23 mouse cellular contexts compared by ENCODE assay signal in genomic region chr7:113505047-113505446, GRCm38 (mm10). TPM values are rescaled to one million over a fixed set of nuclear protein-coding genes. Genes with fewer than 3 reads are reported as not detected.
DNase-seq lines count a peak whose midpoint lies in the region; ATAC-seq and TF ChIP-seq lines count a peak whose summit lies in the region.
"Had no signal": no experiment of that assay in that cellular context is flagged by ENCODE, and none has a peak within 500 bp of the region (broad histone marks: within the 10 kb centered on the region; RNA-seq: fewer than 3 reads in every experiment).

No protein-coding gene starts in this region.

- H3K4me3 ChIP-seq in CH12.LX (replicated peaks in 1 of 3; ENCODE audit: low read depth in 2 of 3, low read length in 2 of 3, poor library complexity in 1 of 3), result no peak overlapping the region
- no peak overlapping the region for H3K4me3 ChIP-seq in forebrain, embryonic 11.5 days (ENCODE audit: low read depth, low read length)
- H3K4me3 ChIP-seq: embryonic facial prominence, embryonic 15.5 days; erythroblast, embryonic 14.5 days; forebrain, embryonic 10.5 days; forebrain, embryonic 15.5 days; heart, embryonic 10.5 days; hindbrain, embryonic 12.5 days had no signal

- TF ChIP-seq EP300 in CH12.LX (IDR thresholded peaks at IDR 0.05; ENCODE audit: low read length), result peak; percentile 93

- in situ Hi-C loops in CH12.LX (cut with MboI; ENCODE audit: low pct_ligation_motif_present, low pct_unique_long_range_greater_than_20kb, low sequenced_read_pairs), result no loop called here

- peak overlapping the region; percentile 42 for H3K9ac ChIP-seq in CH12.LX (ENCODE audit: insufficient read depth, low read depth)
- no peak overlapping the region for H3K9ac ChIP-seq in forebrain, embryonic 11.5 days (ENCODE audit: low read length)
- H3K9ac ChIP-seq: embryonic facial prominence, embryonic 15.5 days; forebrain, embryonic 15.5 days; hindbrain, embryonic 12.5 days had no signal

- TF ChIP-seq RAD21 in CH12.LX (IDR thresholded peaks at IDR 0.05; ENCODE audit: low read depth, low read length), result no peak; the same call in none of the 2 replicates

- no peak for TF ChIP-seq CTCF in CH12.LX (conservative IDR thresholded peaks at IDR 0.05 in 1 of 2, IDR thresholded peaks at IDR 0.05 in 1 of 2; ENCODE audit: low read depth in 2 of 2, low read length in 2 of 2)

- peak overlapping the region; percentile 72 for H3K4me2 ChIP-seq in CH12.LX (ENCODE audit: insufficient read depth, low read depth, poor library complexity, severe bottlenecking)
- no peak overlapping the region for H3K4me2 ChIP-seq in forebrain, embryonic 11.5 days (ENCODE audit: low read depth, low read length, severe bottlenecking)
- H3K4me2 ChIP-seq: embryonic facial prominence, embryonic 15.5 days; forebrain, embryonic 15.5 days; hindbrain, embryonic 12.5 days had no signal

- H3K27me3 ChIP-seq in CH12.LX (replicated peaks), result no peaks in the 10 kb centered on the region
- H3K27me3 ChIP-seq in splenic B cell, adult 2 months (ENCODE audit: control insufficient read depth, insufficient read depth, low read length, poor library complexity, severe bottlenecking), result no peaks in the 10 kb centered on the region
- H3K27me3 ChIP-seq in forebrain, embryonic 11.5 days (ENCODE audit: control insufficient read depth, insufficient read depth, low read length), result no peaks in the 10 kb centered on the region
- H3K27me3 ChIP-seq: embryonic facial prominence, embryonic 15.5 days; forebrain, embryonic 15.5 days; hindbrain, embryonic 12.5 days had no signal

- dilution Hi-C loops in CH12.LX (cut with MboI; ENCODE audit: extremely low pct_ligation_motif_present, extremely low pct_unique_long_range_greater_than_20kb, low sequenced_read_pairs), result no loop called here

- H3K4me1 ChIP-seq in CH12.LX (ENCODE audit: control insufficient read depth in 1 of 2, insufficient read depth in 2 of 2), result peaks cover 18 to 70% of the 10 kb centered on the region in 2 experiments
- H3K4me1 ChIP-seq in forebrain, embryonic 11.5 days (replicated peaks; ENCODE audit: control insufficient read depth, insufficient read depth, low read length), result no peaks in the 10 kb centered on the region
- H3K4me1 ChIP-seq: forebrain, embryonic 15.5 days; hindbrain, embryonic 12.5 days had no signal

- peak; percentile 84 for ATAC-seq in megakaryocyte, adult 5-6 weeks (ENCODE audit: poor library complexity, severe bottlenecking)
- no peak for ATAC-seq in forebrain, embryonic 11.5 days (replicated peaks; ENCODE audit: low FRiP score)
- ATAC-seq: CD4-positive, CD25-positive, alpha-beta regulatory T cell, adult 4 months; forebrain, embryonic 15.5 days; hindbrain, embryonic 16.5 days had no signal

- H3K9me3 ChIP-seq in CH12.LX (replicated peaks; ENCODE audit: low read length), result no peaks in the 10 kb centered on the region
- H3K9me3 ChIP-seq in forebrain, embryonic 11.5 days (ENCODE audit: control insufficient read depth, low read length), result no peaks in the 10 kb centered on the region
- H3K9me3 ChIP-seq: embryonic facial prominence, embryonic 15.5 days; forebrain, embryonic 10.5 days; forebrain, embryonic 15.5 days; heart, embryonic 10.5 days; hindbrain, embryonic 12.5 days had no signal

- H3K27ac ChIP-seq in CH12.LX (ENCODE audit: insufficient read depth, low read depth), result peak overlapping the region; percentile 97
- no peak overlapping the region for H3K27ac ChIP-seq in forebrain, embryonic 11.5 days (ENCODE audit: low read depth, low read length)
- H3K27ac ChIP-seq: embryonic facial prominence, embryonic 15.5 days; forebrain, embryonic 10.5 days; forebrain, embryonic 15.5 days; heart, embryonic 10.5 days; hindbrain, embryonic 12.5 days had no signal

- no peaks in the 10 kb centered on the region for H3K79me2 ChIP-seq in CH12.LX (replicated peaks; ENCODE audit: control insufficient read depth, extremely low read depth, insufficient read depth, poor library complexity, severe bottlenecking)

- WGBS in forebrain, embryonic 11.5 days, result 79% methylated on average over 5 of the region's 5 CpGs

- TF ChIP-seq POLR2A in CH12.LX (IDR thresholded peaks at IDR 0.05; ENCODE audit: low read depth, low read length), result peak; percentile 68

- peak; percentile 72 for DNase-seq in A20 (ENCODE audit: low read depth, low spot score)
- DNase-seq in CH12.LX (ENCODE audit: extremely low read depth), result peak; percentile 81
- DNase-seq in splenic B cell, adult 2 months (ENCODE audit: low read depth, low spot score), result peak; percentile 69
- DNase-seq in forebrain, embryonic 11.5 days (ENCODE audit: low spot score), result no peak
- DNase-seq in ovary, postnatal 14 days (ENCODE audit: low spot score), result no peak
- no peak for DNase-seq in ovary, adult 18-20 months (ENCODE audit: low spot score)
- DNase-seq: adrenal gland, postnatal 10 days; cerebellum, adult 2 months; cerebellum, postnatal 10 days; embryo, embryonic 11 days; gastrocnemius, postnatal 36 days; heart, adult 18-20 months; heart, postnatal 10 days; heart, postnatal 4 days had no signal

- H3K36me3 ChIP-seq in CH12.LX (replicated peaks in 1 of 2; ENCODE audit: control insufficient read depth in 1 of 2, insufficient read depth in 1 of 2, low read length in 1 of 2), result no peaks in the 10 kb centered on the region
- H3K36me3 ChIP-seq in splenic B cell, adult 2 months (ENCODE audit: control insufficient read depth, insufficient read depth, low read length, poor library complexity, severe bottlenecking), result no peaks in the 10 kb centered on the region
- H3K36me3 ChIP-seq in forebrain, embryonic 11.5 days (ENCODE audit: control insufficient read depth, insufficient read depth, low read length), result no peaks in the 10 kb centered on the region
- H3K36me3 ChIP-seq: embryonic facial prominence, embryonic 15.5 days; forebrain, embryonic 10.5 days; forebrain, embryonic 15.5 days; heart, embryonic 10.5 days; hindbrain, embryonic 12.5 days had no signal

TF ChIP-seq in CH12.LX, 34 proteins besides CTCF, POLR2A, EP300 and RAD21 (continues in another document):
- TF ChIP-seq MAX (IDR thresholded peaks at IDR 0.05; ENCODE audit: low read length) (peak; percentile 58; the same call in 1 of the 2 replicates), IRF4 (IDR thresholded peaks at IDR 0.05; ENCODE audit: low read depth, low read length) (peak; percentile 96), ELF1 (IDR thresholded peaks at IDR 0.05; ENCODE audit: low read depth, low read length) (peak; percentile 75), GABPA (IDR thresholded peaks at IDR 0.05; ENCODE audit: insufficient replicate concordance, low read depth, low read length) (no peak), NELFE (IDR thresholded peaks at IDR 0.05; ENCODE audit: low read depth, low read length) (peak; percentile 40; the same call in 1 of the 2 replicates), HCFC1 (IDR thresholded peaks at IDR 0.05; ENCODE audit: low read depth, low read length) (peak; percentile 51), USF2 (conservative IDR thresholded peaks at IDR 0.05; ENCODE audit: low read depth, low read length) (no peak), MXI1 (IDR thresholded peaks at IDR 0.05; ENCODE audit: low read depth, low read length) (peak; percentile 45; the same call in 1 of the 2 replicates), KAT2A (IDR thresholded peaks at IDR 0.05; ENCODE audit: insufficient replicate concordance, low read length) (no peak), ETS1 (conservative IDR thresholded peaks at IDR 0.05; ENCODE audit: low read depth, low read length) (peak; percentile 76), SMC3 (IDR thresholded peaks at IDR 0.05; ENCODE audit: low read depth, low read length) (peak; percentile 27), MAFK (IDR thresholded peaks at IDR 0.05; ENCODE audit: insufficient replicate concordance, low read length) (0 out of 2 replicates have a peak, but pooled peaks have one; percentile 30), USF1 (IDR thresholded peaks at IDR 0.05; ENCODE audit: low read depth, low read length) (no peak), ZC3H11A (IDR thresholded peaks at IDR 0.05; ENCODE audit: low read depth, low read length) (no peak), RCOR1 (conservative IDR thresholded peaks at IDR 0.05; ENCODE audit: low read depth, low read length) (peak; percentile 73; the same call in 1 of the 2 replicates), TCF12 (IDR thresholded peaks at IDR 0.05; ENCODE audit: low read depth, low read length) (peak; percentile 88), TBP (conservative IDR thresholded peaks at IDR 0.05; ENCODE audit: low read depth, low read length) (peak; percentile 81), E2F4 (IDR thresholded peaks at IDR 0.05; ENCODE audit: insufficient replicate concordance, low read depth, low read length) (no peak), SIN3A (IDR thresholded peaks at IDR 0.05; ENCODE audit: low read length) (peak; percentile 61), POLR2AphosphoS2 (IDR thresholded peaks at IDR 0.05; ENCODE audit: low read depth, low read length) (no peak), ZNF384 (IDR thresholded peaks at IDR 0.05; ENCODE audit: low read depth, low read length) (no peak), ZKSCAN1 (IDR thresholded peaks at IDR 0.05; ENCODE audit: borderline replicate concordance, low read depth, low read length) (no peak), CHD1 (IDR thresholded peaks at IDR 0.05; ENCODE audit: low read depth, low read length) (peak; percentile 97), PAX5 (IDR thresholded peaks at IDR 0.05; ENCODE audit: low read length) (no peak), MYC (IDR thresholded peaks at IDR 0.05; ENCODE audit: low read depth, low read length) (peak; percentile 55; the same call in 1 of the 2 replicates), MAZ (IDR thresholded peaks at IDR 0.05; ENCODE audit: low read depth, low read length) (no peak), NRF1 (IDR thresholded peaks at IDR 0.05; ENCODE audit: low read depth, low read length) (no peak), BHLHE40 (IDR thresholded peaks at IDR 0.05; ENCODE audit: low read depth, low read length) (no peak), ZMIZ1 (IDR thresholded peaks at IDR 0.05; ENCODE audit: low read depth, low read length) (0 out of 2 replicates have a peak, but pooled peaks have one; percentile 29), JUN (IDR thresholded peaks at IDR 0.05; ENCODE audit: insufficient read depth, low read depth, low read length) (no peak), JUND (conservative IDR thresholded peaks at IDR 0.05; ENCODE audit: low read depth, low read length) (peak; percentile 54; the same call in 1 of the 2 replicates), MEF2A (IDR thresholded peaks at IDR 0.05; ENCODE audit: borderline replicate concordance, low read depth, low read length) (no peak; the same call in 1 of the 2 replicates)

RNA-seq across cellular contexts. Expression of gene Far1, which starts 8.6 kb away (rescaled TPM):
- total RNA-seq in CH12.LX (2012; rRNA removed) (73.4 and 81.5 TPM in 2 replicates), CH12.LX (2014; rRNA removed) (170 and 201 TPM in 2 replicates)
- 91.7 and 97.3 TPM in 2 replicates for polyA plus RNA-seq in CH12.LX (2012; ENCODE audit: insufficient read length, low read depth)
- total RNA-seq in megakaryocyte, adult 5-6 weeks (2015), result 228 and 233 TPM in 2 replicates
- 225 and 231 TPM in 2 replicates for total RNA-seq in megakaryocyte, adult 5-6 weeks (2017)
- polyA plus RNA-seq in forebrain, embryonic 11.5 days (2014; fragmentation: Nextera tagmentation; extraction: Ambion mirVana), result 83.9 and 84.2 TPM in 2 replicates

Comparison
In these comparisons a context has a peak if more than half of its experiments do, and no peak if none do; other contexts are left out.
1. DNase-seq: peak in A20 (single experiment), CH12.LX (single experiment) and splenic B cell, adult 2 months (single experiment); none in forebrain, embryonic 11.5 days (single experiment), ovary, postnatal 14 days (single experiment) and ovary, adult 18-20 months (single experiment).